Mouse (Mus musculus): ENCODE measurements at regions not wholly inside any gene's neighbourhood (a gene's known extent, or its start where the extent isn't known, plus 50 kb on each side); places are given as distances from the start of the nearest gene placed in this dataset.

DNA sequence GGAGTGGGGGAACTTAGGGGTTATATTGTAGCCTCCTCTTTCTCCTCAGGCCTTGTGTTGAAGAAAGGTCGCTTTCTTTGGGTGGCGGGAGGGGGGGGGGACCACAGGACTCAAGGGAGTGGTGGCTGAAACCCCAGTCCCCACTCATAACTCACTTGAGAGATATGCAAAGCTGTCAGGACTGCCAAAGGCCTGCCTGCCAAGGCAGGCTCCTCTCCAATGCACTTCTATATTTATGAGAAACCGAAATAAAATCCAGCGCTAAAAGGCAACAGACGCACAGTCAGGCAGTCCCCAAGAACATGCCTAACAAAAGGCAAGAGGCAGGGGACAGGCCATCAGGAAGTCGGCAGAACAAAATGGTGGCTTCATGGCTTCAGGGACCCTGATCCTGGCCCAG is 97.4 kb upstream of the Tnp1 start:
- no peak overlapping the region for H3K27ac ChIP-seq
- ATAC-seq (replicated peaks; ENCODE audit: low FRiP score, low read depth) (no peak), DNase-seq (ENCODE audit: low spot score) (peak; percentile 25)
- H3K36me3 ChIP-seq (ENCODE audit: insufficient read depth, low read length) = no peaks in the 10 kb centered on the region
- no peaks in the 10 kb centered on the region for H3K27me3 ChIP-seq (ENCODE audit: insufficient read depth, low read length)
- no peak overlapping the region for H3K9ac ChIP-seq (ENCODE audit: low read depth, low read length)
- no peak overlapping the region for H3K4me3 ChIP-seq (replicated peaks; ENCODE audit: low read depth, low read length)
- no peak for TF ChIP-seq CTCF (IDR thresholded peaks at IDR 0.05; ENCODE audit: low read depth)
- no peak overlapping the region for H3K4me2 ChIP-seq (ENCODE audit: low read length)
- WGBS = 72% methylated on average over 6 of the region's 6 CpGs
- 0 out of 2 replicates have a peak, but pooled peaks cover 3% of the 10 kb centered on the region for H3K4me1 ChIP-seq (replicated peaks; ENCODE audit: insufficient read depth, low read length)
- no peaks in the 10 kb centered on the region for H3K9me3 ChIP-seq (replicated peaks; ENCODE audit: low read length)

DNA sequence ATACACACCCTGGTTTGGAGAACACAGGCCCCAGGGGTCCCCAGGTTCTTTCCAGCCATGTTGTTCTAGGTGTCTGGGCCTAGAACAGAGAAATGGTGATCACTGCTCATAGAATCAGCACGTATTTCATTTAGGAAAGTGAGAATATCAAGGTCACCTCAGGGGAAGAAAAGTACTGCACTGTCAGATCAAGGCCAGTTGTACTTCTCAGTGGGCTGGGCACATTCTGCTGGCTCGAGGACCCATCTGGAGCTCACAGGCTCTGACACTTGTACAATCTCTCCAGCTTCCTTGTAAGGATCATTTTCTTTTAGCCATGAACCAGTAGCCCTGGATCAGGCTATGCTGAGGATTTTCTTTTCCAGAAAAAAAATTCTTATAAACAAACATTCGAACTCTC is 97.0 kb upstream of the Tnp1 start:
- ATAC-seq (replicated peaks; ENCODE audit: low FRiP score, low read depth) = no peak
- H3K9ac ChIP-seq (ENCODE audit: low read depth, low read length) = no peak overlapping the region
- H3K27me3 ChIP-seq (ENCODE audit: insufficient read depth, low read length) = no peaks in the 10 kb centered on the region
- no peak for DNase-seq (ENCODE audit: low spot score)
- 0 out of 2 replicates have a peak, but pooled peaks cover 3% of the 10 kb centered on the region for H3K4me1 ChIP-seq (replicated peaks; ENCODE audit: insufficient read depth, low read length)
- H3K27ac ChIP-seq = no peak overlapping the region
- H3K36me3 ChIP-seq (ENCODE audit: insufficient read depth, low read length) = no peaks in the 10 kb centered on the region
- no peaks in the 10 kb centered on the region for H3K9me3 ChIP-seq (replicated peaks; ENCODE audit: low read length)
- 56% methylated on average over 3 of the region's 3 CpGs for WGBS
- H3K4me2 ChIP-seq (ENCODE audit: low read length) = no peak overlapping the region
- TF ChIP-seq CTCF (IDR thresholded peaks at IDR 0.05; ENCODE audit: low read depth) = no peak
- no peak overlapping the region for H3K4me3 ChIP-seq (replicated peaks; ENCODE audit: low read depth, low read length)

DNA sequence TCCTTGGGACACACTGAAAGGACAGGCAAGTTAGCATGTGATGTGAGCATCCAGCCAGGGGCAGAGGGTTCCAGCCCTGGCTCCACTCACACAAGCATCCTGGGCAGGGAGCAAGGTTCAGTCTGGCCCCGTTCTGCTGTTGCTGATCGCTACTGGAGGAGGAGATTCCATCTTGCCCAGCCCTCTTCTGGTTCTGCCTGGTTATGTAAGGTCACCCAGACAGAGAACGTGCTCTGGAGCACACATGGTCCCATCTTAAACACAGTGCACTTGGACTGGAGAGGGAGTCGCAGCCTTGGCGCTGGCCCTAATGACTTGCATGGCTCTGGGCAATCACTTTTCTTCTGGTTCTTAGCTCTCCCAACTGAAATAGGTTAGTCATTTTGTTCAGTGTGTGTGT is 96.2 kb upstream of the Tnp1 start:
- Histone ChIP-seq H3K27ac (no peak overlapping the region), H3K36me3 (ENCODE audit: insufficient read depth, low read length) (no peaks in the 10 kb centered on the region), H3K4me3 (replicated peaks; ENCODE audit: low read depth, low read length) (no peak overlapping the region), H3K4me1 (replicated peaks; ENCODE audit: insufficient read depth, low read length) (0 out of 2 replicates have a peak, but pooled peaks cover 3% of the 10 kb centered on the region), H3K9ac (ENCODE audit: low read depth, low read length) (no peak overlapping the region), H3K27me3 (ENCODE audit: insufficient read depth, low read length) (no peaks in the 10 kb centered on the region), H3K4me2 (ENCODE audit: low read length) (no peak overlapping the region), H3K9me3 (replicated peaks; ENCODE audit: low read length) (no peaks in the 10 kb centered on the region)
- TF ChIP-seq CTCF (IDR thresholded peaks at IDR 0.05; ENCODE audit: low read depth) = no peak
- ATAC-seq (replicated peaks; ENCODE audit: low FRiP score, low read depth) (no peak), DNase-seq (ENCODE audit: low spot score) (no peak)
- WGBS = 82% methylated on average over 5 of the region's 5 CpGs

DNA sequence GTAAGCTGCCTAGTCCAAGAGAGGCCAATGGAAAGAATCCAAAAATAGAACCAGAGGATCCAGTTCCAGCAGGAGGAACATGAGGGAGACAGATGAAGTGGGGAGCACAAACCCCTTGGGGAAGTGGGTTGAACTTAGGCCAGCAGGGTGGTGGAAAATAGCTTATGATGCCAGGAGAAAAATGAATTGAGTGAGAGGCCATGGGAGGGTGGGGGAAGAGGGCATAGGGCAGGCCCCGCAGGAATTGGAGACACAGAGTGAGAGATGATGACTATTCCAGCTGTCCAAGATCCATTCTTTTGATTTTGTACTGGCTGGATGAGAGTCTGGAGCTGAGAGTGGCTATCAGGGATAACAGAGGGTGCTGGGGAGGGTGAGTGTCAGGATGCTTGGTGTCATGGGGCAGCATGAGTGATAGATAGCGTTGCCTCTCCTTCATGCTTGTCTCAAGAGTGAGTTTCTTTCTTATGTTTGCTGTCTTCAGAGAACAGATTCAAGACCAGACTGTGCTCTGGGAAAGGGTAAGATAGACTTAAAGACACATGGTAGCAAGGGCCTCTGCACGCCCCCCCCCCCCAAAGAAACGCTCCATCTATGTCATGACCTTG is 90.3 kb upstream of the Tnp1 start:
- Histone ChIP-seq H3K36me3 (ENCODE audit: insufficient read depth, low read length) (no peaks in the 10 kb centered on the region), H3K9ac (ENCODE audit: low read depth, low read length) (no peak overlapping the region), H3K27me3 (ENCODE audit: insufficient read depth, low read length) (no peaks in the 10 kb centered on the region), H3K4me2 (ENCODE audit: low read length) (no peak overlapping the region), H3K4me3 (replicated peaks; ENCODE audit: low read depth, low read length) (no peak overlapping the region), H3K27ac (no peak overlapping the region), H3K9me3 (replicated peaks; ENCODE audit: low read length) (no peaks in the 10 kb centered on the region), H3K4me1 (replicated peaks; ENCODE audit: insufficient read depth, low read length) (no peaks in the 10 kb centered on the region)
- DNase-seq (ENCODE audit: low spot score) (no peak), ATAC-seq (replicated peaks; ENCODE audit: low FRiP score, low read depth) (no peak)
- TF ChIP-seq CTCF (IDR thresholded peaks at IDR 0.05; ENCODE audit: low read depth) = no peak
- 74% methylated on average over 4 of the region's 4 CpGs for WGBS

DNA sequence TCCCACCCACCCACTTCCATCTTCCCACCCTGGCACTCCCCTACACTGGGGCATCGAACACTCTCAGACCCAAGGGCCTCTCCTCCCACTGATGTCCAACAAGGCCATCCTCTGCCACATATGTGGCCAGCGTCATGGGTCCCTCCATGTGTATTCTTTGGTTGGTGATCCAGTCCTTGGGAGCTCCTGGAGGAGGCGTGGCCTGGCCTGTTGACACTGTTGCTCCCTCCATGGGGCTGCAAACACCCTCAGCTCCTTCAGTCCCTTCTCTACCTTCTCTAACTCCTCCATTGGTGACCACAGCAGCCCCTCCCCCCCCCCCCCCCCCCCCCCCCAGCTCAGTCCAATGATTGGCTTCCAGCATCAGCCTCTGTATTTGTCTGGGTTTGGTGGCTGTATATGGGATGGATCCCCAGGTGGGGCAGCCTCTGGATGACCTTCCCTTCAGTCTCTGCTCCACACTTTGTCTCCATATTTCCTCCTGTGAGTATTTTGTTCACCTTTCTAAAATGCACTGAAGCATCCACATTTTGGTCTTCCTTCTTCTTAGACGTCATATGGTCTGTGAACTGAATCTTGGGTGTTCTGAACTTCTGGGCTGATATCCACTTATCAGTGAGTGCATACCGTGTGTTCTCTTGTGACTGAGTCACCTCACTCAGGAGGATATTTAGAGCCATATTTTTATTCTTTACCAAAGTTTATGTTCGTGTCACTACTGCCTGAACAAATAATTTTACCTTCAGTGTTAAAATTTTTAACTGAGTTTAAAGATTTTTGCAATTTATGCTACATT is 82.1 kb upstream of the Tnp1 start:
- Histone ChIP-seq H3K9ac (ENCODE audit: low read depth, low read length) (no peak overlapping the region), H3K4me3 (replicated peaks; ENCODE audit: low read depth, low read length) (no peak overlapping the region), H3K27me3 (ENCODE audit: insufficient read depth, low read length) (no peaks in the 10 kb centered on the region), H3K4me1 (replicated peaks; ENCODE audit: insufficient read depth, low read length) (no peaks in the 10 kb centered on the region), H3K36me3 (ENCODE audit: insufficient read depth, low read length) (no peaks in the 10 kb centered on the region), H3K4me2 (ENCODE audit: low read length) (no peak overlapping the region), H3K9me3 (replicated peaks; ENCODE audit: low read length) (no peaks in the 10 kb centered on the region), H3K27ac (no peak overlapping the region)
- TF ChIP-seq CTCF (IDR thresholded peaks at IDR 0.05; ENCODE audit: low read depth) = no peak
- 86% methylated on average over 6 of the region's 6 CpGs for WGBS
- ATAC-seq (replicated peaks; ENCODE audit: low FRiP score, low read depth) (no peak), DNase-seq (ENCODE audit: low spot score) (no peak)

DNA sequence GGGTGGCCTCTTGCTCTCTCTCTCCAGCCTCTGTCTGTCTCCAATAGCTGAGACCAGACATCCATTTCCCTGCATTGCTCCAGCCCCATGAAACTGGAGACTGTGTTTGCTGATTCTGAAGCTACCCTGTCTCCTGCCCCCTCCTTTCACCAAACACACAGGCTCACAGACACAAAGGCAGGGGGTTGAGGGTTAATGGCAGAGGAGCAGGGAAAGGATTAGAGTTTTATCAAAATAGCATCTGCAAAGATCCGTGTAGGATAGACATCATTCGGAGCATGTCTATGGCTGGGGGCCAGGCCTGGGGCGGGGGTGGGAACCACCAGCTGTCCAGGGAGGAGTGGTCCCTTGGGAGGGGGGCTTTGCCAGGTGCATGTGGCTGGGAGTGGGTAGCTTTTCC is 73.9 kb upstream of the Tnp1 start:
- DNase-seq (ENCODE audit: low spot score) (peak; percentile 24), ATAC-seq (replicated peaks; ENCODE audit: low FRiP score, low read depth) (no peak)
- no peaks in the 10 kb centered on the region for H3K36me3 ChIP-seq (ENCODE audit: insufficient read depth, low read length)
- no peaks in the 10 kb centered on the region for H3K9me3 ChIP-seq (replicated peaks; ENCODE audit: low read length)
- WGBS = 28% methylated on average over 3 of the region's 3 CpGs
- no peaks in the 10 kb centered on the region for H3K27me3 ChIP-seq (ENCODE audit: insufficient read depth, low read length)
- no peak overlapping the region for H3K4me3 ChIP-seq (replicated peaks; ENCODE audit: low read depth, low read length)
- no peak for TF ChIP-seq CTCF (IDR thresholded peaks at IDR 0.05; ENCODE audit: low read depth)
- H3K27ac ChIP-seq = no peak overlapping the region
- H3K4me1 ChIP-seq (replicated peaks; ENCODE audit: insufficient read depth, low read length) = no peaks in the 10 kb centered on the region
- H3K9ac ChIP-seq (ENCODE audit: low read depth, low read length) = no peak overlapping the region
- no peak overlapping the region for H3K4me2 ChIP-seq (ENCODE audit: low read length)
